Mouse (Mus musculus): ENCODE data around the gene Prnp. TPM values are rescaled to one million over a fixed set of nuclear protein-coding genes. Genes with fewer than 3 reads are reported as not detected.

Prnp gene
- polyA plus RNA-seq, 1 experiment from 2014 or later: 47.0 TPM

- Histone ChIP-seq H3K36me3 (ENCODE audit: control insufficient read depth, insufficient read depth, low read length) (no peaks in the 10 kb centered on the region), H3K4me1 (ENCODE audit: control insufficient read depth, insufficient read depth, low read length) (no peaks in the 10 kb centered on the region), H3K27ac (ENCODE audit: low read depth, low read length) (no peak overlapping the region), H3K27me3 (ENCODE audit: control insufficient read depth, insufficient read depth, low read length) (no peaks in the 10 kb centered on the region), H3K4me3 (ENCODE audit: low read depth, low read length) (no peak overlapping the region), H3K9me3 (replicated peaks; ENCODE audit: control insufficient read depth, low read length) (no peaks in the 10 kb centered on the region), H3K4me2 (no peak overlapping the region), H3K9ac (ENCODE audit: low read depth, low read length) (no peak overlapping the region)
- 35% methylated on average over 8 of the region's 8 CpGs for WGBS (ENCODE audit: insufficient replicate concordance)
- no peak for ATAC-seq (replicated peaks; ENCODE audit: insufficient number of reproducible peaks, low FRiP score, low TSS enrichment)
These were observed 29.8 kb downstream of the Prnp start for GRCm38 (mm10) chr2:131939404-131940111.

DNA sequence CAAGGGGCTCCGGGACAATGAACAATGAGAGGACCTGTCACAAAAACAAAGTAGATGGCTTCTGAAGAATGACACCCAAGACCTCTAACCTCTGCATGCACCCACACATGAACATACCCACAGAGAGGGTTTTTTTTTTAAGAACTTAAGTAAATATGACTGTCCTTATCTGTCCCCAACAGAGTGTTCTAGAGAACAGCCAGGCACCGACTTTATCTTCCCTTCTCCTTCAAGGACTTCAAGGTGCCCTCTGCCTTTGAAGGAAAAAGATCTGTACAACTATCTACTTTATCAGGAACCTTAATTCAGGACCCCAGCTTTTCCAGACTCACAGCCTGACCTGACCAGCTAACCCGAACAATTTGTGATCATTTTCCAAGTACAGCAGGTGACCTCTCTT, 30.8 kb downstream of the Prnp start:
- WGBS (ENCODE audit: insufficient replicate concordance): 44% methylated on average over 3 of the region's 3 CpGs
- Histone ChIP-seq H3K9me3 (replicated peaks; ENCODE audit: control insufficient read depth, low read length) (no peaks in the 10 kb centered on the region), H3K27ac (ENCODE audit: low read depth, low read length) (no peak overlapping the region), H3K27me3 (ENCODE audit: control insufficient read depth, insufficient read depth, low read length) (no peaks in the 10 kb centered on the region), H3K4me3 (ENCODE audit: low read depth, low read length) (no peak overlapping the region), H3K36me3 (ENCODE audit: control insufficient read depth, insufficient read depth, low read length) (no peaks in the 10 kb centered on the region), H3K4me1 (ENCODE audit: control insufficient read depth, insufficient read depth, low read length) (no peaks in the 10 kb centered on the region; the same call in 1 of the 2 replicates), H3K9ac (ENCODE audit: low read depth, low read length) (no peak overlapping the region), H3K4me2 (no peak overlapping the region)
- ATAC-seq (replicated peaks; ENCODE audit: insufficient number of reproducible peaks, low FRiP score, low TSS enrichment): no peak

- no peaks in the 10 kb centered on the region for H3K9me3 ChIP-seq (replicated peaks; ENCODE audit: control insufficient read depth, low read length)
- H3K27me3 ChIP-seq (ENCODE audit: control insufficient read depth, insufficient read depth, low read length): no peaks in the 10 kb centered on the region
- no peak overlapping the region for H3K27ac ChIP-seq (ENCODE audit: low read depth, low read length)
- no peak overlapping the region for H3K4me3 ChIP-seq (ENCODE audit: low read depth, low read length)
- H3K4me2 ChIP-seq: no peak overlapping the region
- no peaks in the 10 kb centered on the region; the same call in 1 of the 2 replicates for H3K4me1 ChIP-seq (ENCODE audit: control insufficient read depth, insufficient read depth, low read length)
- WGBS (ENCODE audit: insufficient replicate concordance): 80% methylated on average over 6 of the region's 6 CpGs
- H3K36me3 ChIP-seq (ENCODE audit: control insufficient read depth, insufficient read depth, low read length): no peaks in the 10 kb centered on the region
- ATAC-seq (replicated peaks; ENCODE audit: insufficient number of reproducible peaks, low FRiP score, low TSS enrichment): no peak
- no peak overlapping the region for H3K9ac ChIP-seq (ENCODE audit: low read depth, low read length)
These were observed 31.8 kb downstream of the Prnp start for GRCm38 (mm10) chr2:131941501-131941900.

GRCm38 (mm10) chr2:131944370-131944769, 34.6 kb downstream of the Prnp start:
- Histone ChIP-seq H3K27ac (ENCODE audit: low read depth, low read length) (no peak overlapping the region), H3K4me2 (no peak overlapping the region)

DNA sequence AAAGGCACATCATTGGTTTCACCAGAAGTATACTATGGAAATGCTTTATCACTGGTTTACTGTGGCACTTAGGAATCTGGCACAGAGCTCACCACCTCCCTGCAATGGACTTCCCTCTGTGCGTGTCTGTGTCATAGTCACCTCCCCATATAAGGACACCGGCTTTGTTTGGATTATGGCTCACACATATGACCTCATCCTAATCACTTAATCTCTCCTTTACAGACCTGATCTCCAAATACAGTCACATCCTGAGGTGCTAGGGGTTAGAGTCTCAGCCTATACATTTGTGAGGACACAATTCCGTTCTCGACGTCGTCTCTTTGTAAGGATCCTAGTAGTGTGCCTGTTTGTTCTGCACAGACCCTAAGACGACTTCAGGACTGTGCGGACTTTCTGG, 35.5 kb downstream of the Prnp start:
- no peak overlapping the region for H3K9ac ChIP-seq (ENCODE audit: low read depth, low read length)
- H3K36me3 ChIP-seq (ENCODE audit: control insufficient read depth, insufficient read depth, low read length): no peaks in the 10 kb centered on the region
- H3K4me3 ChIP-seq (ENCODE audit: low read depth, low read length): no peak overlapping the region
- WGBS (ENCODE audit: insufficient replicate concordance): 54% methylated on average over 8 of the region's 8 CpGs
- no peak overlapping the region for H3K27ac ChIP-seq (ENCODE audit: low read depth, low read length)
- no peaks in the 10 kb centered on the region for H3K9me3 ChIP-seq (replicated peaks; ENCODE audit: control insufficient read depth, low read length)
- no peak overlapping the region for H3K4me2 ChIP-seq
- H3K4me1 ChIP-seq (ENCODE audit: control insufficient read depth, insufficient read depth, low read length): no peaks in the 10 kb centered on the region; the same call in 1 of the 2 replicates
- no peak for ATAC-seq (replicated peaks; ENCODE audit: insufficient number of reproducible peaks, low FRiP score, low TSS enrichment)
- no peaks in the 10 kb centered on the region for H3K27me3 ChIP-seq (ENCODE audit: control insufficient read depth, insufficient read depth, low read length)

More at GRCm38 (mm10) chr2:131944370-131944769, 34.6 kb downstream of the Prnp start:
- no peaks in the 10 kb centered on the region for H3K27me3 ChIP-seq (ENCODE audit: control insufficient read depth, insufficient read depth, low read length)
- no peaks in the 10 kb centered on the region; the same call in 1 of the 2 replicates for H3K4me1 ChIP-seq (ENCODE audit: control insufficient read depth, insufficient read depth, low read length)
- H3K36me3 ChIP-seq (ENCODE audit: control insufficient read depth, insufficient read depth, low read length): no peaks in the 10 kb centered on the region
- no peaks in the 10 kb centered on the region for H3K9me3 ChIP-seq (replicated peaks; ENCODE audit: control insufficient read depth, low read length)
- no peak overlapping the region for H3K9ac ChIP-seq (ENCODE audit: low read depth, low read length)
- no peak for ATAC-seq (replicated peaks; ENCODE audit: insufficient number of reproducible peaks, low FRiP score, low TSS enrichment)
- WGBS (ENCODE audit: insufficient replicate concordance): 47% methylated on average over 1 of the region's 1 CpGs
- no peak overlapping the region for H3K4me3 ChIP-seq (ENCODE audit: low read depth, low read length)

DNA sequence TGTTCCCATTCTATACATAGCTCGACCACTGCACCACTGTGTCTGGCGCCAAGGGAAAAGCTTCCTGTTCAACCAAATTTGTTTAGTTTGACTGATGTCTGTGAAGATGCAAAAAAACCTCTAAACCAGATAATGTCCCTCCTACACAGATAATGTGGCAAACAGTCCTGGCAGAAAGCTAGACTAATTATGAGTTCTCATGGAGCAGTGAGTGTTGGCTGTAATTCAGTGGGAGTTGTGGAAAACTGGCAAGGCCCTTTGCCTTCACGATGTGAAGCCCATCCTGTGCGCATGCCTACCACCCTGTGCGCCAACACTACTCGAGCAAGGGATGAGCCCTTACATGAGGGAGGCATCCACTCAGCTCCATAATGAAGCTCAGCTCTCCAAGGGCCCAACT, 36.0 kb downstream of the Prnp start:
- no peaks in the 10 kb centered on the region for H3K36me3 ChIP-seq (ENCODE audit: control insufficient read depth, insufficient read depth, low read length)
- no peak overlapping the region for H3K27ac ChIP-seq (ENCODE audit: low read depth, low read length)
- no peaks in the 10 kb centered on the region for H3K9me3 ChIP-seq (replicated peaks; ENCODE audit: control insufficient read depth, low read length)
- no peak overlapping the region for H3K9ac ChIP-seq (ENCODE audit: low read depth, low read length)
- ATAC-seq (replicated peaks; ENCODE audit: insufficient number of reproducible peaks, low FRiP score, low TSS enrichment): no peak
- no peak overlapping the region for H3K4me2 ChIP-seq
- WGBS (ENCODE audit: insufficient replicate concordance): 69% methylated on average over 6 of the region's 6 CpGs
- H3K27me3 ChIP-seq (ENCODE audit: control insufficient read depth, insufficient read depth, low read length): no peaks in the 10 kb centered on the region
- peaks cover 3% of the 10 kb centered on the region for H3K4me1 ChIP-seq (ENCODE audit: control insufficient read depth, insufficient read depth, low read length)
- H3K4me3 ChIP-seq (ENCODE audit: low read depth, low read length): no peak overlapping the region

- no peak for ATAC-seq (replicated peaks; ENCODE audit: insufficient number of reproducible peaks, low FRiP score, low TSS enrichment)
- Histone ChIP-seq H3K36me3 (ENCODE audit: control insufficient read depth, insufficient read depth, low read length) (no peaks in the 10 kb centered on the region), H3K9ac (ENCODE audit: low read depth, low read length) (no peak overlapping the region), H3K9me3 (replicated peaks; ENCODE audit: control insufficient read depth, low read length) (no peaks in the 10 kb centered on the region), H3K27me3 (ENCODE audit: control insufficient read depth, insufficient read depth, low read length) (no peaks in the 10 kb centered on the region), H3K27ac (ENCODE audit: low read depth, low read length) (no peak overlapping the region), H3K4me1 (ENCODE audit: control insufficient read depth, insufficient read depth, low read length) (peaks cover 3% of the 10 kb centered on the region), H3K4me2 (no peak overlapping the region), H3K4me3 (ENCODE audit: low read depth, low read length) (no peak overlapping the region)
- WGBS (ENCODE audit: insufficient replicate concordance): 84% methylated on average over 16 of the region's 16 CpGs
These were observed 36.6 kb downstream of the Prnp start for GRCm38 (mm10) chr2:131946351-131946750.

DNA sequence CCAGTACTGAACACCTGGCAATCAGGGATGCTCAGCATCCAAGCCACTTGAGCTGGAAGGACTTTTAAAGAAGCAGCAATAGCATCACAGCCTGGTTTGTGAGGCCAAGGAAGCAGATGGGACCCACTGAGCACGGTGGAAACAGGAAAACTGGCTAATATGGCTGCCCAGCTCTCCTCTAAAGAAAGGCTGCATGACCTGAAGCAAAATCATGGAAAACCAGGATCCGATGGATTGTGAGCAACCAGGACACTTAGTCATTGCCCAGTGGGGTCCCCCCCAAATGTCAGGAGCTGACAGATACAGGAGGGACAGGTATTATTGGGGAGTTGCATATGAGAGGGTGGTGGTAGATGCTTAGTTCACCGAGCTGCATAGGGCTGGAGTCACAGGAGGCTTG, 38.4 kb downstream of the Prnp start:
- 71% methylated on average over 3 of the region's 3 CpGs for WGBS (ENCODE audit: insufficient replicate concordance)
- no peak overlapping the region for H3K9ac ChIP-seq (ENCODE audit: low read depth, low read length)
- peaks cover 3% of the 10 kb centered on the region for H3K4me1 ChIP-seq (ENCODE audit: control insufficient read depth, insufficient read depth, low read length)
- ATAC-seq (replicated peaks; ENCODE audit: insufficient number of reproducible peaks, low FRiP score, low TSS enrichment): no peak
- no peaks in the 10 kb centered on the region for H3K36me3 ChIP-seq (ENCODE audit: control insufficient read depth, insufficient read depth, low read length)
- H3K27me3 ChIP-seq (ENCODE audit: control insufficient read depth, insufficient read depth, low read length): no peaks in the 10 kb centered on the region; the same call in 1 of the 2 replicates
- H3K4me3 ChIP-seq (ENCODE audit: low read depth, low read length): no peak overlapping the region
- H3K9me3 ChIP-seq (replicated peaks; ENCODE audit: control insufficient read depth, low read length): no peaks in the 10 kb centered on the region
- H3K27ac ChIP-seq (ENCODE audit: low read depth, low read length): no peak overlapping the region
- H3K4me2 ChIP-seq: no peak overlapping the region
